Mouse (Mus musculus) embryonic facial prominence, embryonic 13.5 days (tissue): Measurements from ENCODE around the gene Ttc39b. TPM values are rescaled to one million over a fixed set of nuclear protein-coding genes. Genes with fewer than 3 reads are reported as not detected.

Source experiments
- ATAC-seq: fragments of 200-750 bp; cut with Nextera tagmentation; 2 replicates; pipeline ENCODE4 v1.8.0; 2017; ENCODE audit warnings: low read depth; ENCODE audit not compliant: insufficient number of reproducible peaks, insufficient read depth, low FRiP score, low TSS enrichment
- H3K27ac ChIP-seq: fragments of 300-500 bp; sonication (generic); 2 replicates; pipeline ENCODE4 v1.5.1; 2015; ENCODE audit warnings: moderate library complexity, mild to moderate bottlenecking, inconsistent platforms
- H3K27me3 ChIP-seq: fragments of 300-500 bp; sonication (generic); 2 replicates; pipeline ENCODE4 v1.6.1; 2015; ENCODE audit warnings: mild to moderate bottlenecking, inconsistent platforms
- H3K36me3 ChIP-seq: fragments of 300-500 bp; sonication (generic); 2 replicates; pipeline ENCODE4 v1.6.1; 2015; ENCODE audit warnings: mild to moderate bottlenecking, inconsistent platforms
- H3K4me1 ChIP-seq: fragments of 300-500 bp; sonication (generic); 2 replicates; pipeline ENCODE4 v1.6.1; 2015; ENCODE audit warnings: inconsistent platforms
- H3K4me2 ChIP-seq: fragments of 300-500 bp; sonication (generic); 2 replicates; pipeline ENCODE4 v1.6.1; 2015; ENCODE audit warnings: moderate library complexity, mild to moderate bottlenecking, inconsistent platforms
- H3K4me3 ChIP-seq: fragments of 300-500 bp; sonication (generic); 2 replicates; pipeline ENCODE4 v1.5.1; 2015; ENCODE audit warnings: mild to moderate bottlenecking, inconsistent platforms
- H3K9ac ChIP-seq: fragments of 300-500 bp; sonication (generic); 2 replicates; pipeline ENCODE4 v1.6.1; 2015; ENCODE audit warnings: mild to moderate bottlenecking, inconsistent platforms
- H3K9me3 ChIP-seq: fragments of 300-500 bp; sonication (generic); 2 replicates; pipeline ENCODE4 v1.6.1; 2016; ENCODE audit warnings: inconsistent platforms
- WGBS: fragments of 180-500 bp; shearing (Covaris S2); methylation state at CpG from one replicate; pipeline ENCODE4 v1.1.7; 2015; ENCODE audit warnings: mixed read lengths; 5-methylcytosine and 5-hydroxymethylcytosine counted together
- polyA plus RNA-seq: library from polyadenylated mRNA; unstranded; fragments of >200 nt; fragmentation: Nextera tagmentation; extraction: Ambion mirVana; gene quantifications from 2 replicates; pipeline ENCODE4 v1.2.1, GENCODE M21; 2015

The Ttc39b gene
- polyA plus RNA-seq, 1 experiment from 2014 or later, result 3.5 TPM

DNA sequence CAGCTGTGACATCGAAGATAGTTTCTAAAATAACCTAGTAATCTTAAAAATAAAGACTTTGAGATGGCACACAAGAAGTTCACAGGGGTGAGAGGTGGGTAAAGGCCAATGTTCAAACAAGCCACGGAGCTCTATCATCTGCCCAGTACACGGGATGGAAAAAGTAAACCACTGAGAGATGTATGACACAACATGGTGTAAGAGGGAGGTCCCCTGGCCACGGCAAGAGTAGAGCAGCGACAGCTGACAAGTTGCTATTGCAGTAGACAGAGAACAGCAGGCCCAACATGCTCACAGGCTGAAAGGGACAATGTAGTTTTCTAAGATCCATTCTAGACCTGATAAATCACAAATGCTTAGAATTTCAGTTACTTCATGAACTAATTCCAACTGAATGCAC lies 100.9 kb downstream of the Ttc39b start:
- ATAC-seq, result no peak
- H3K4me1 ChIP-seq, result peaks cover 13% of the 10 kb centered on the region
- H3K27ac ChIP-seq, result no peak overlapping the region
- whole genome bisulfite sequencing, result 85% methylated on average over 5 of the region's 5 CpGs
- H3K9me3 ChIP-seq, result no peaks in the 10 kb centered on the region
- no peak overlapping the region for H3K4me2 ChIP-seq
- H3K4me3 ChIP-seq, result no peak overlapping the region
- no peaks in the 10 kb centered on the region for H3K27me3 ChIP-seq
- H3K36me3 ChIP-seq, result no peaks in the 10 kb centered on the region
- H3K9ac ChIP-seq, result no peak overlapping the region

DNA sequence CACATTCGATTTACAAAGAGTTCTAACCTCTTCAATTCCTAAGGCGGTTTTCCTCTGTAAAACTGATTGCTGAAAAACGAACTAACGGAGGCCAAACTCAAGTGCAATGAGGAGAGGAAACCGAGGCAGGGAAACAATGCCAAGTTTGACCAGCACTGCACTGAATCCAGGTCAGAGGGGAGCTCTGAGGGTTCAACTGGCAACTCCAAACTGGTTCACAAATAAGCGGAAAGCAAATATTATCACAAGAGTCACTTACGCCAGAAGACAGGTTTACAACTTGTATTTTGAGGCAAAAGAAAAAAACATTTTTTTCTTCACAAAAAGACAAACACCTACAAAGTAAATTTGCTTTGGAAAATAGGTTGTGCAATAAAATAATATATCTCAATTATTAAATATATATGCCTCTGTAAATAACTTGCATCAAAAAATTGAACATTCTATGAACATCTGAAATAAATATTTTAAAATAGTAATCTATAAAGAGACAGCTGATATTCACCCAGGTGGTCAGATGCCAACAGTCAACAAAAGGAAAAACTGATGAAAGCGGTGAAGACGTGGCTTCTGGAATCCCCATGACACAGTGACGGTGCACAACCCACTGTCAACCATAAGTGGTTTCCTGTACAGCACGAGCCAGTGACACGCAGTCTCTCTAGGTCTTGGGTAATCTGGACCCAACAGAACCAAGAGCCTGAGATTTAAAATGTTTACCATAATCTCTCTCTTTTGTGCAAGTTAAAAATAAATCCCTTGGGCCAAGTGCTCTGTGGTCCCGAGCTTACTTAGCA lies 103.1 kb downstream of the Ttc39b start:
- Histone ChIP-seq H3K9ac (no peak overlapping the region), H3K36me3 (no peaks in the 10 kb centered on the region), H3K9me3 (no peaks in the 10 kb centered on the region), H3K27me3 (no peaks in the 10 kb centered on the region), H3K4me1 (peaks cover 3% of the 10 kb centered on the region), H3K4me2 (no peak overlapping the region), H3K4me3 (no peak overlapping the region), H3K27ac (no peak overlapping the region)
- 85% methylated on average over 13 of the region's 13 CpGs for WGBS
- ATAC-seq, result no peak

DNA sequence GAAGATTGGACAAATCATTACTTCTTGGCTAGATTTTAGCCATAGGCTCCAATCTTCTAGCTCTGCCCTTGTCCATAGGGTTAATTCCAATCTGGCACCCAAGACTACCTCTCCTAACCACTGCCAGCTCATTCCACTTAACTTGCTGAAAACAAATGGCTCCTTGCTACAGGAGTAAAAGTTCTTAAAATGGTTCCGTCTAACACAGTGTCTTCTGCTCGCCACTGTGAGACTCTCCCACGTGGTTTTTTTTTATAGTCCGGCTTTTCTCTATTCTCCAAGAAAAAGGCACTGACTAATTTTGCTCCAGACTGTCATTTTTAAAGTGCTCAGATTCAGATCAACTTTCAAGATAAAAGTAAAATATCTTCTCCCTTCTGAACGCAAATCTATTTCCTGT lies 104.8 kb downstream of the Ttc39b start:
- ATAC-seq, result no peak
- H3K27me3 ChIP-seq, result no peaks in the 10 kb centered on the region
- 82% methylated on average over 5 of the region's 5 CpGs for WGBS

DNA sequence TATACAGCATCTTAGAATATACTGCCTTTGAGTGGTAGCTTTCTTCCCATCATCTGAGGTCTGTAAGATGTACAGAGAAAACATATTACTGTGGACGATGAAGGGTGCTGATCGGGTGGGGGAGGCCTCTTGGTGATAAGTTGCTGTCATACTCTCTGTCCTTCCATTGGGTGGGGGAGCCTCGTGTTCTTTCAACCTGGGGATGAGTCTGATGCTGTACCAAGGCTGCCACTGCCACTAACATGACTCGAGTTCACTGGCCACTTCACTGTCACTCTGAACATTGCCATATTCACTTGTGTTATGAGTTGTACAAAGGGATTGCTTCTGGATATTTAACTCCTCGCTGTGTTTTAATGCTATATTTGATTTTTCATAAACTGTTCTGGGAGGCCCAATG lies 106.9 kb downstream of the Ttc39b start:
- H3K4me2 ChIP-seq, result no peak overlapping the region
- no peak for ATAC-seq
- 92% methylated on average over 5 of the region's 5 CpGs for WGBS
- H3K27me3 ChIP-seq, result no peaks in the 10 kb centered on the region
- H3K36me3 ChIP-seq, result no peaks in the 10 kb centered on the region
- no peak overlapping the region for H3K9ac ChIP-seq
- no peaks in the 10 kb centered on the region for H3K9me3 ChIP-seq
- H3K4me3 ChIP-seq, result no peak overlapping the region
- no peak overlapping the region for H3K27ac ChIP-seq
- peaks cover 16% of the 10 kb centered on the region for H3K4me1 ChIP-seq

More for the DNA sequence above, 104.8 kb downstream of the Ttc39b start:
- H3K4me3 ChIP-seq, result no peak overlapping the region
- H3K9me3 ChIP-seq, result no peaks in the 10 kb centered on the region
- no peaks in the 10 kb centered on the region for H3K36me3 ChIP-seq
- H3K27ac ChIP-seq, result no peak overlapping the region
- H3K9ac ChIP-seq, result no peak overlapping the region
- H3K4me2 ChIP-seq, result no peak overlapping the region
- peaks cover 16% of the 10 kb centered on the region for H3K4me1 ChIP-seq

DNA sequence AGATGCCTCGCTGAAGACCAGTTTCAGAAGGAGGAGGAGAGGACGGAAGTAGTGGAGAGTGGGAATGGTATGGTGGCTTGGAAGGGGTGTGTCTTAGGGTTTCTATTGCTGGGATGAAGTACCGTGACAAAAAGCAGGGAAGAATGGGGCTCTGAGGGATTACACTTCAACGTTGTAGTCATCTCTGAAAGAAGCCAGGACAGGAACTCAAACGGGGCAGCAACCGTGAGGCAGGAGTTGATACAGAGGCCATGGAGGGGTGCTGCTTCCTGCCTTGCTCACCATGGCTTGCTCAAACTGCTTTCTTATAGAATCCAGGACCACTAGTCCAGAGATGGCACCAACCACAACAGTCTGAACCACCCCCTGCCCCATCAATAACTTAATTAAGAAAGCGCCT lies 107.7 kb downstream of the Ttc39b start:
- WGBS, result 78% methylated on average over 7 of the region's 7 CpGs
- no peak for ATAC-seq

GRCm38 (mm10) chr4:83215776-83216175 lies 108.3 kb downstream of the Ttc39b start:
- no peaks in the 10 kb centered on the region for H3K36me3 ChIP-seq
- no peak for ATAC-seq
- H3K27me3 ChIP-seq, result no peaks in the 10 kb centered on the region
- H3K4me1 ChIP-seq, result peaks cover 19% of the 10 kb centered on the region
- no peak overlapping the region for H3K9ac ChIP-seq
- peak overlapping the region; percentile 73 for H3K27ac ChIP-seq
- no peak overlapping the region for H3K4me2 ChIP-seq
- WGBS, result 74% methylated on average over 1 of the region's 1 CpGs
- no peak overlapping the region for H3K4me3 ChIP-seq
- no peaks in the 10 kb centered on the region for H3K9me3 ChIP-seq

More for the DNA sequence above, 107.7 kb downstream of the Ttc39b start:
- peaks cover 19% of the 10 kb centered on the region for H3K4me1 ChIP-seq
- H3K27me3 ChIP-seq, result no peaks in the 10 kb centered on the region
- H3K4me2 ChIP-seq, result no peak overlapping the region
- H3K9me3 ChIP-seq, result no peaks in the 10 kb centered on the region
- H3K27ac ChIP-seq, result peak overlapping the region; percentile 73; the same call in 1 of the 2 replicates
- no peak overlapping the region for H3K4me3 ChIP-seq
- no peak overlapping the region for H3K9ac ChIP-seq
- H3K36me3 ChIP-seq, result no peaks in the 10 kb centered on the region

- Histone ChIP-seq H3K27ac (peak overlapping the region; percentile 69), H3K9ac (no peak overlapping the region), H3K9me3 (no peaks in the 10 kb centered on the region), H3K36me3 (no peaks in the 10 kb centered on the region), H3K27me3 (no peaks in the 10 kb centered on the region), H3K4me2 (0 out of 2 replicates have a peak overlapping the region, but pooled peaks have one; percentile 2), H3K4me3 (no peak overlapping the region), H3K4me1 (peaks cover 19% of the 10 kb centered on the region)
- 35% methylated on average over 9 of the region's 9 CpGs for WGBS
- ATAC-seq, result no peak
Measured at GRCm38 (mm10) chr4:83214822-83215558, 109.1 kb downstream of the Ttc39b start.

DNA sequence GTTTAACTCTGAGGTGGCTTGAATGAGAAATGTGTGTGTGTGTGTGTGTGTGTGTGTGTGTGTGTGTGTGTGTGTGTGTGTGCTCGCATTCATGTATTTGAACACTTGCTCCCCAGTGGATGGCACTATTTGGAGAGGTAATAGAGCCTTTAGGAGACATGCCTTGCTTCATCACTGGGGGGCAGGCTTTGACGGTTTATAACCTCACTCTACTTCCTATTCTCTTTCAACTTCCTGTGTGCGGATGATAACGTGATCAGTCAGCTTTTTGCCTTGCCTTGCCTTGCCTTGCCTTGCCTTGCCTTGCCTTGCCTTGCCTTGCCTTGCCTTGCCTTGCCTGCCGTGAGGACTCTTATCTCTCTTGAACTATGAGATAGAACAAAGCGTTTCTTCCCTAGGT lies 110.3 kb downstream of the Ttc39b start:
- Histone ChIP-seq H3K4me2 (no peak overlapping the region), H3K9me3 (no peaks in the 10 kb centered on the region), H3K36me3 (no peaks in the 10 kb centered on the region), H3K4me3 (no peak overlapping the region), H3K9ac (no peak overlapping the region), H3K4me1 (peaks cover 19% of the 10 kb centered on the region), H3K27ac (no peak overlapping the region), H3K27me3 (no peaks in the 10 kb centered on the region)
- 82% methylated on average over 6 of the region's 6 CpGs for WGBS
- no peak for ATAC-seq

GRCm38 (mm10) chr4:83211709-83212108 lies 112.3 kb downstream of the Ttc39b start:
- Histone ChIP-seq H3K4me1 (peaks cover 19% of the 10 kb centered on the region), H3K27me3 (no peaks in the 10 kb centered on the region), H3K36me3 (no peaks in the 10 kb centered on the region), H3K9ac (no peak overlapping the region), H3K9me3 (no peaks in the 10 kb centered on the region), H3K27ac (no peak overlapping the region), H3K4me3 (no peak overlapping the region), H3K4me2 (no peak overlapping the region)
- WGBS, result 66% methylated on average over 12 of the region's 12 CpGs
- ATAC-seq, result no peak

GRCm38 (mm10) chr4:83210437-83210836 lies 113.6 kb downstream of the Ttc39b start:
- H3K4me3 ChIP-seq, result no peak overlapping the region
- peaks cover 11% of the 10 kb centered on the region for H3K4me1 ChIP-seq
- H3K27me3 ChIP-seq, result no peaks in the 10 kb centered on the region
- no peak overlapping the region for H3K9ac ChIP-seq
- no peak overlapping the region for H3K27ac ChIP-seq
- no peaks in the 10 kb centered on the region for H3K9me3 ChIP-seq
- WGBS, result 73% methylated on average over 6 of the region's 6 CpGs
- H3K4me2 ChIP-seq, result no peak overlapping the region
- no peaks in the 10 kb centered on the region for H3K36me3 ChIP-seq
- ATAC-seq, result no peak

- Histone ChIP-seq H3K4me3 (no peak overlapping the region), H3K9me3 (no peaks in the 10 kb centered on the region), H3K9ac (no peak overlapping the region), H3K4me2 (no peak overlapping the region), H3K36me3 (no peaks in the 10 kb centered on the region), H3K27ac (no peak overlapping the region), H3K27me3 (no peaks in the 10 kb centered on the region), H3K4me1 (0 out of 2 replicates have a peak, but pooled peaks cover 3% of the 10 kb centered on the region)
- no peak for ATAC-seq
- 67% methylated on average over 10 of the region's 10 CpGs for WGBS
Measured at GRCm38 (mm10) chr4:83206803-83207586, 117.1 kb downstream of the Ttc39b start.
